Mouse (Mus musculus) left cerebral cortex, adult 2 months (tissue): ENCODE data around the gene Asxl1. TPM values are rescaled to one million over a fixed set of nuclear protein-coding genes. Genes with fewer than 3 reads are reported as not detected.

ENCODE experiments used
- DNase-seq, 2 experiments: peaks; one replicate each; pipeline ENCODE4 v3.0.0; 2021 to 2022; ENCODE audit warnings: low spot score in 2 of 2, mixed read lengths in 1 of 2; ENCODE audit errors: extremely low spot score in 1 of 2
- H3K27ac ChIP-seq: fragments of 200-600 bp; 2 replicates; pipeline ENCODE4 v1.8.1; 2022
- H3K4me3 ChIP-seq: fragments of 200-600 bp; 2 replicates; pipeline ENCODE4 v1.8.1; 2022
- CTCF ChIP-seq: fragments of 200-600 bp; IDR thresholded peaks from 2 replicates; pipeline ENCODE4 v1.8.1; 2022; ENCODE audit warnings: antibody characterized with exemption, mild to moderate bottlenecking, moderate library complexity
- intact Hi-C: fragments of 180-260 bp; cut with DNase I; formaldehyde crosslinking; loops from one replicate; pipeline ENCODE4 v1.15.1; 2025
- long read RNA-seq, 2 experiments: library from polyadenylated mRNA; stranded (forward); transcript quantifications; one replicate each; pipeline ENCODE4 v2.0.0; 2021; ENCODE audit warnings: borderline mapping rate in 2 of 2
- total RNA-seq, 2 experiments: library from RNA; stranded (reverse); gene quantifications; 2 replicates each; pipeline ENCODE4 v1.2.3; 2021

Gene Asxl1
- 10 to 100 TPM; 35.6 to 38.9 TPM for total RNA-seq
- long read RNA-seq, experiment 1, full-length matches to known transcripts: 9 of 20 reads
- long read RNA-seq, experiment 1, partial matches to known transcripts: 5 of 20 reads
- long read RNA-seq, experiment 1, other reads (novel, unspliced or antisense): 6 of 20 reads
- long read RNA-seq, experiment 2, full-length matches to known transcripts: 7 of 11 reads
- long read RNA-seq, experiment 2, partial matches to known transcripts: 2 of 11 reads
- long read RNA-seq, experiment 2, other reads (novel, unspliced or antisense): 2 of 11 reads

DNA sequence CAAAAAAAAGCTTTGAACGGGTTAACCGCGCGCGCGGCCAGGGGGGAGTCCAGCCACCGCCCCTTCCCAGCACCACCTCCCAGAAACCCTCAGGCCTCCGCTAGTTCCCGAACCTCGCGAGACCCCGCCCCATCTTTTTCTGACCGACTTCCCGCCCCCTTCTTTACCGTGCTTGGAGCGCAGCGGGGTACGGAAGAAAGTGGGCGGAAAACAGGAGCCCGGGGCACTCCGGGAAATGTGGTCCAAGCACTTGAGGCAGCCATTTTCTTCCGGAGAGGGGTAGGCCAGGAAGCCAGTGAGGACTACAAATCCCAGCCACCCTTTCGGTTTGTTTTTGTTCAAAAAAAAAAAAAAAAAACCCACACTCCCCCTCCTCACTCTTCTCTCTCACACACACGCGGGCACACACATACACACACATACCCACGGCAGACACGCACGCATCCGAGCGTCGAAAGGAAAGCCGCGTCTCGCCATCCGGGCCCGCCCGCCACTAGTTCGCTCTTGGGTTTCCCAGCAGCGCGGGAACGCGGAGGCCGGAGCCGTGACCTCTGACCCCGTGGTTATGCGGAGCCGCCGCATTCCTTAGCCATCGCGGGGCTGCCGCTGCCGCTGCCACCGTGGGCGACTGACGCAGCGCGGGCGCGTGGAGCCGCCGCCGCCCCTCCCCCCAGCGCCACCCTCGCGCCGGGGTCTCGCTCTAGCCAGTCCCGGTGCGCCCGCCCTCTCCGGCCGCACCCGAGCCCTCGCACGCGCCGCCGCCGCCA lies at the start of gene Asxl1:
Asxl1 (plus strand) TSS at position 376 of the 767 bp plus-strand sequence.
- peak within 1 kb of the TSS; percentile 94 for H3K4me3 ChIP-seq
- intact Hi-C loops: loop anchor here (1.0 to 2.0 kb wide), 3 partner anchors 41 to 104 kb away; partner anchors contain the start of genes Plagl2 and Pofut1
- TF ChIP-seq CTCF: no peak
- DNase-seq: peak; percentile 92 to 95
- peak within 1 kb of the TSS; percentile 100 for H3K27ac ChIP-seq

- H3K4me3 ChIP-seq: no peak overlapping the region
- no peak for TF ChIP-seq CTCF
- intact Hi-C loops: loop anchor here (2.0 kb wide), 1 partner anchor 21 kb away; no protein-coding TSS in a partner anchor
- no peak for DNase-seq
- H3K27ac ChIP-seq: no peak overlapping the region
Measured at GRCm38 (mm10) chr2:153297771-153298170, 47.9 kb upstream of the Asxl1 start.

GRCm38 (mm10) chr2:153298460-153298859 lies 47.2 kb upstream of the Asxl1 start:
- H3K4me3 ChIP-seq: no peak overlapping the region
- no peak for DNase-seq
- H3K27ac ChIP-seq: peak overlapping the region; percentile 24; the same call in 1 of the 2 replicates
- no peak for TF ChIP-seq CTCF
- intact Hi-C loops: loop anchor here (2.0 kb wide), 1 partner anchor 20 kb away; no protein-coding TSS in a partner anchor

GRCm38 (mm10) chr2:153298863-153299262 lies 46.8 kb upstream of the Asxl1 start:
- H3K27ac ChIP-seq: peak overlapping the region; percentile 24; the same call in 1 of the 2 replicates
- no peak for DNase-seq

GRCm38 (mm10) chr2:153301123-153301522 lies 44.5 kb upstream of the Asxl1 start:
- TF ChIP-seq CTCF: no peak
- Histone ChIP-seq H3K27ac (no peak overlapping the region), H3K4me3 (no peak overlapping the region)
- no peak for DNase-seq
- intact Hi-C loops: no loop called here

More at GRCm38 (mm10) chr2:153298863-153299262, 46.8 kb upstream of the Asxl1 start:
- intact Hi-C loops: loop anchor here (2.0 kb wide), 1 partner anchor 20 kb away; no protein-coding TSS in a partner anchor
- TF ChIP-seq CTCF: peak; percentile 18; the same call in 1 of the 2 replicates
- no peak overlapping the region for H3K4me3 ChIP-seq

DNA sequence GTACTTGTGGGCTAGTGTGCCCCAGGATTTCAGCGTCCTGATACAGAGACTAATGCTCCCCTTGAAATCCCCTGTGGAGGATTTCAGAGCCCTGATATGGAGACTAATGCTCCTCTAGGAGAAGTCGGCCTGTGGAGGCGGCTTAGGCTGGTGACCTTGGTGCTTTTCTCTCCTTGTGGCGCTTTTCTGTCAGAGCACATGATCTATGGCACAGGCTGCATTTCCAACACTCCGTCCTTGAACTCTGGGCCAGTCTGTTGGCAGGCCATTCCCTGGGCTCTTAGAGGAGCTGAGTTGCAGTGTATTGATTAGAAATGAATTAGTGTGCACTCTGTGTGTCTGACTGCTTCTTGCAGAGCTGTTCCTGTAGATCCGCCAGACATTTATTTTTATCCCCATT lies 40.4 kb upstream of the Asxl1 start:
- Histone ChIP-seq H3K4me3 (no peak overlapping the region), H3K27ac (peak overlapping the region; percentile 33; the same call in 1 of the 2 replicates)
- TF ChIP-seq CTCF: no peak
- no peak for DNase-seq
- intact Hi-C loops: loop anchor here (2.0 kb wide), 1 partner anchor 42 kb away; no protein-coding TSS in a partner anchor

- no peak for TF ChIP-seq CTCF
- intact Hi-C loops: no loop called here
Measured at GRCm38 (mm10) chr2:153308586-153308985, 37.0 kb upstream of the Asxl1 start.

DNA sequence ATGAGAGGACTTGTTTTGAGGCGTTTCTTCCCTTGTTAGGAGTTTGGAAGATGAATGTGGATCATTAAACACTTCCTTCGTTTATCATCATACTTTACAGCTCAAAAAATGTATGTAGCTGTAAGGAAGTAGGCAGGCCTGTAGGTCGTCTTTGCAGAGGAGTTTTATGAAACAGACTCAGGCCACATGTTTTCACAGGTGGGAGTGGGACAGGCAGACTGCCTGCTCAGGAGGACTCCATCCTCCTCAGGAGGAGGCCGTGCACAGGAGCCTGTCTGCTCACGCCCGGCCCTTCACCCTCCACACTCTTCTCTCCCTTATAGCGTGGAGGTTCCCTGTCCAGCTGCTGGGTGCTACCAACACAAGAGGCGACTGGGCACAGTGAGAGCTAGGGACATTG lies 36.5 kb upstream of the Asxl1 start:
- Histone ChIP-seq H3K4me3 (no peak overlapping the region), H3K27ac (peak overlapping the region; percentile 56)
- DNase-seq: no peak
- no peak for TF ChIP-seq CTCF
- intact Hi-C loops: no loop called here

More at GRCm38 (mm10) chr2:153308586-153308985, 37.0 kb upstream of the Asxl1 start:
- DNase-seq: no peak
- H3K4me3 ChIP-seq: no peak overlapping the region
- peak overlapping the region; percentile 56 for H3K27ac ChIP-seq

GRCm38 (mm10) chr2:153310228-153310627 lies 35.4 kb upstream of the Asxl1 start:
- DNase-seq: no peak
- H3K4me3 ChIP-seq: no peak overlapping the region
- no peak overlapping the region for H3K27ac ChIP-seq
- no peak for TF ChIP-seq CTCF
- intact Hi-C loops: no loop called here

- intact Hi-C loops: no loop called here
- H3K27ac ChIP-seq: no peak overlapping the region
- no peak for TF ChIP-seq CTCF
- H3K4me3 ChIP-seq: no peak overlapping the region
- no peak for DNase-seq
Measured at GRCm38 (mm10) chr2:153312884-153313283, 32.7 kb upstream of the Asxl1 start.

- intact Hi-C loops: loop anchor here (2.0 kb wide), 1 partner anchor 20 kb away; no protein-coding TSS in a partner anchor
- Histone ChIP-seq H3K27ac (no peak overlapping the region), H3K4me3 (no peak overlapping the region)
- DNase-seq: no peak
- no peak for TF ChIP-seq CTCF
Measured at GRCm38 (mm10) chr2:153318408-153318807, 27.2 kb upstream of the Asxl1 start.
